Mouse (Mus musculus) lung, embryonic 15.5 days (tissue): ENCODE measurements around the gene Cdhr3. TPM values are rescaled to one million over a fixed set of nuclear protein-coding genes. Genes with fewer than 3 reads are reported as not detected.

Source experiments
- ATAC-seq: fragments of 200-750 bp; cut with Nextera tagmentation; 2 replicates; pipeline ENCODE4 v1.8.0; 2017; ENCODE audit warnings: moderate number of reproducible peaks, borderline replicate concordance; ENCODE audit not compliant: low FRiP score, low TSS enrichment; ENCODE audit errors: extremely low read depth
- H3K27ac ChIP-seq: fragments of 300-500 bp; sonication (generic); 2 replicates; pipeline ENCODE4 v1.5.1; 2015; ENCODE audit warnings: moderate library complexity, mild to moderate bottlenecking, inconsistent platforms
- H3K27me3 ChIP-seq: fragments of 300-500 bp; sonication (generic); 2 replicates; pipeline ENCODE4 v1.6.1; 2015; ENCODE audit warnings: inconsistent platforms
- H3K36me3 ChIP-seq: fragments of 300-500 bp; sonication (generic); 2 replicates; pipeline ENCODE4 v1.6.1; 2015; ENCODE audit warnings: inconsistent platforms
- H3K4me1 ChIP-seq: fragments of 300-500 bp; sonication (generic); 2 replicates; pipeline ENCODE4 v1.6.1; 2015; ENCODE audit warnings: inconsistent platforms
- H3K4me2 ChIP-seq: fragments of 300-500 bp; sonication (generic); 2 replicates; pipeline ENCODE4 v1.6.1; 2015; ENCODE audit warnings: inconsistent platforms, mild to moderate bottlenecking, moderate library complexity
- H3K4me3 ChIP-seq: fragments of 300-500 bp; sonication (generic); 2 replicates; pipeline ENCODE4 v1.5.1; 2015; ENCODE audit warnings: mild to moderate bottlenecking, inconsistent platforms
- H3K9ac ChIP-seq: fragments of 300-500 bp; sonication (generic); 2 replicates; pipeline ENCODE4 v1.6.1; 2015; ENCODE audit warnings: inconsistent platforms
- H3K9me3 ChIP-seq: fragments of 300-500 bp; sonication (generic); 2 replicates; pipeline ENCODE4 v1.6.1; 2016; ENCODE audit warnings: inconsistent platforms
- WGBS: fragments of 180-500 bp; shearing (Covaris S2); methylation state at CpG from one replicate; pipeline ENCODE4 v1.1.7; 2015; 5-methylcytosine and 5-hydroxymethylcytosine counted together
- microRNA-seq: library from miRNA; unstranded; fragments of <30 nt; microRNA quantifications from one replicate; pipeline ENCODE4, GENCODE M21; 2016
- polyA plus RNA-seq: library from polyadenylated mRNA; unstranded; fragments of >200 nt; fragmentation: Nextera tagmentation; extraction: Ambion mirVana; gene quantifications from 2 replicates; pipeline ENCODE4 v1.2.1, GENCODE M21; 2015

Cdhr3 gene
- polyA plus RNA-seq, 1 experiment from 2014 or later = 0.44 TPM

DNA sequence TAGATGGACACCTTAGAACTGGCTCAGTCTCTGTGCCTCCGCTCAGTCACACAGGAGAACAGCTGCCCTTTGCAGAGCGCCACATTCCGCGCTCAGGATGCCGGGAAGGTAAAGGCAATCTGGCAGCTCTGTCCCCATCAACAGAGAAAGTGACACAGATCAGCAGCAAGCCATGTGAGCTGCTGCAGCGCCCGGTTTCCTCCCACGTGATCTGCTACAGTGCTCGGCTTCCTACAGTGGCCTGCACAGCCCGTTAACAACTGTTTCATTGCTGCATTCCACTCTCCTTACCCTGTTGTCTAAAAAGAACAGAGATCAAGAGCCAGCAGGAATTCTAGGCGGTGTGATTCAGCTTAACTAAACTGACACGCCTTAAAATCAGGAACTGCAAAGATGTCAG lies 102.9 kb downstream of the Cdhr3 start:
- Histone ChIP-seq H3K4me2 (no peak overlapping the region), H3K36me3 (no peaks in the 10 kb centered on the region), H3K9me3 (no peaks in the 10 kb centered on the region), H3K4me1 (peaks cover 5% of the 10 kb centered on the region), H3K9ac (no peak overlapping the region), H3K4me3 (no peak overlapping the region), H3K27ac (peak overlapping the region; percentile 3), H3K27me3 (no peaks in the 10 kb centered on the region)
- no peak for ATAC-seq
- 54% methylated on average over 12 of the region's 12 CpGs for WGBS

DNA sequence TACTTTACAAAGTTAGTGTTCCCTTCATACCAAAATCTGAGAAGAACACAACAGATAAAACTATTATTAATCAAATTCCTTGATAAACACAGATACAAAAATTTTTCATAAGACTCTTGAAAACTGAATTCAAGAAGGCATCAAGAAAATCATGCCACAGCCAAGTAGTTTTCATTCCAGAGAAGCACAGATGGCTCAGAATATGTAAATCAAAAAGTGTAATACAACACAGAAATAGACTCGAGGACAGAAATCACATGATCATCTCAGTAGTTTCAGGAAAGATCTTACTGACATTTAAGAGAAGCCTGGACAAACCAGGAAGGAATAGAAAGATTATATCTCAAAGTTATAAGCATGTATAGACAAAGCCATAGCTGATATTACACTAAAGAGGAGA lies 106.4 kb downstream of the Cdhr3 start:
- no peak overlapping the region for H3K9ac ChIP-seq
- no peak overlapping the region for H3K4me2 ChIP-seq
- H3K27me3 ChIP-seq = no peaks in the 10 kb centered on the region
- no peaks in the 10 kb centered on the region for H3K36me3 ChIP-seq
- no peak overlapping the region for H3K27ac ChIP-seq
- WGBS = 39% methylated on average over 1 of the region's 1 CpGs
- H3K9me3 ChIP-seq = no peaks in the 10 kb centered on the region
- H3K4me1 ChIP-seq = no peaks in the 10 kb centered on the region
- no peak for ATAC-seq
- no peak overlapping the region for H3K4me3 ChIP-seq

Small RNA genes within 50 kb of the gene (microRNA-seq; reads per million reads assigned to microRNA genes)
- gene Gm22904 = not detected

Other genes with a start within 250 kb of the Cdhr3 start
- gene Sypl, start 139.0 kb downstream of the Cdhr3 start, polyA plus RNA-seq = 156 and 164 TPM in 2 replicates
- 11.8 and 12.4 TPM in 2 replicates for gene Atxn7l1, start 54.8 kb upstream of the Cdhr3 start, polyA plus RNA-seq